Mouse (Mus musculus) testis, adult 2 months (tissue): ENCODE results near the gene Ctbp2.

Experiments used
- CTCF ChIP-seq: fragments of 200-500 bp; IDR thresholded peaks from 2 replicates; pipeline ENCODE4 v1.5.1; 2012; ENCODE audit warnings: low read depth, mild to moderate bottlenecking, inconsistent platforms, low read length, moderate library complexity; ENCODE audit not compliant: control insufficient read depth, insufficient read depth, insufficient replicate concordance
- POLR2A ChIP-seq: fragments of 200-500 bp; IDR thresholded peaks from 2 replicates; pipeline ENCODE4 v1.6.1; 2012; ENCODE audit warnings: low read depth, mild to moderate bottlenecking, inconsistent platforms, low read length, moderate library complexity; ENCODE audit not compliant: control insufficient read depth

DNA sequence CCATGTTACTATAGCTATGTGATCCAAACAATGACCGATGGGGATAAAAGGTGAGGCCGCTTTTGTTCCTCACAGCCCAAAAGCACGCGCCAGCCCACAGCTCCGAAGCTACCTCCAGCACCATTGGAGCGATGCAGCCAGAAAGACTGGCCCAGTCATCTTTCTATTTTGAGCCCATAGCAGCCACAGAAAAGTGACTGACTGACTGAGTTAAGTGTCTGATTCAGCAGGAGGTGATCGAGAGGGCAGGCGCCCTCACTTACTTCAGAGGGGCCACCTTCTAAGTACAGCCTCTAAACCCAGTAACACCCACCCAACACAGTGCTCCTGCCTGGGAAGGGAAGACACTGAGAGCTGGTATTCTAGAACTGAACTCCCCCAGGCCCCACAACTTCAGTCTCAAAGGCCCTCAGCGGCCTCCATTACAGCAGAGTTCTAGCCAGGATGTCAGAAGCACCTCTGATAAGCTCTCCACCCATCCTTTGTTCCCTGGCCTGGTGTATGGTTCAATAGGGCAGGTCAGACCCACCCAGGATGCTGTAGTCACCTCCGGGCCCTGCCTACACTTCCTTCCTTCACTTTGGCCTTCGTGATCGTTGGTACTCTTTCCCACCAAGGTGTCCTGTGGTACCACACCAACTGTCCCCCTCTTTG is 65.5 kb downstream of the Ctbp2 start:
- no peak for TF ChIP-seq CTCF
- no peak for TF ChIP-seq POLR2A
